Mouse (Mus musculus): ENCODE results near the gene Fgfr2. TPM values are rescaled to one million over a fixed set of nuclear protein-coding genes. Genes with fewer than 3 reads are reported as not detected.

Fgfr2 gene
- total RNA-seq, 4 experiments from 2014 or later, result 1.1 to 1.9 (median 1.4) TPM

- no peak for DNase-seq (ENCODE audit: low spot score)
These were observed 749.4 kb downstream of the Fgfr2 start for GRCm38 (mm10) chr7:132373594-132374378.

DNA sequence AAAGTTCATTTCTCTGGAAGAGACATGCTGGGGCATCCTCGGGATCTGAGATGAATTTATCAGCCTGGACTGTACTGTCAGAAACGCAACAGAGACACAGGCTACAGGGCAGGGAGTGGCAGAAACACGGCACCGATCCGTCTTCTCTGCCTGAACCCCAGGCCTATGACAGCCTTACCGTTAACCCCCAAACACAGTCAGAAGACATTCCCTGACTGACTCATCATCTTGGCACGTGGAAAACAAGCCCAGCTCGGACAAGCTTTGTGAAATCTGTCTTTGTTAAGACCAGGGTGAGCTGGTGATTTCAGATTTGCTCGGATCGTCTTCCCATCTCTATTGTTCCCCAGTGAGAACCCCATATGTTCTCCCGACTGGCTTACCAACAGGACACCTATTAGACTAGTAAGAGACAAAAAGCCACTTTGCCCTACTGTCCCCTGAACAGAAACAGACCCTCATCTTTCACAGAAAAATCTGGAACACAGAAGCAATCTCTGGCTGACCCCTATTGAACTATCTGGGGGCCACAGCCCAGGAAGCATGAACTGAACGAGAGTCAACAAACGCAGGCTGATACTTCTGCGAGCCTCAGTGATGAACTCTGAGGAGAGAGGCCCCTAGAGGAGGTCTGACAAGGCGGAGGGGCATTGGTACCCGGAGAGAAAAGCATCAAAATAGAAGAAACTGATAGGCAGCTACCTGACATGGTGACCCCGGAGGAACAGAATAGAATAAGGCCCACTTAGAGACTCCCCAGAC is 750.2 kb downstream of the Fgfr2 start:
- no peak for DNase-seq (ENCODE audit: low spot score)

GRCm38 (mm10) chr7:132371832-132372231 is 751.3 kb downstream of the Fgfr2 start:
- DNase-seq (ENCODE audit: low spot score), result no peak

DNA sequence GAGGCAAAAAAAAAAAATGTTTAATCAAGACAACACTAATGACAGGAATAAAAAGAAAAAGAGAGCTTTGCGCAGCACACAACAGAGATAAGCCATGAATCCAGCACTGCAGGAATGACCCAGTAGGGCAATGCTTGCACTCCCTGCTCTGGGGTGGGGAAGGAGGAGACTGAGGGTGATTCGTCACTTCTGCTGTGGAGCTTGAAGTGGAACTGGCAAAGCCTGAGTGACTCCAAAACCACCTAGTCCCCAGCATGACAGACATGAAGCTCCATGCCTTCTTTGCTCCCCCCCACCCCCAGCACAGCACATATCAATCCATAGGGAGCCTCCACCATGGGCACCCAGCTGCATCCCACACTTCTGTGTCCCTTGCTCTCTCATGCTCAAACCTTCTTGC is 753.4 kb downstream of the Fgfr2 start:
- DNase-seq (ENCODE audit: low spot score), result no peak

- DNase-seq (ENCODE audit: low spot score), result no peak
These were observed 754.3 kb downstream of the Fgfr2 start for GRCm38 (mm10) chr7:132368859-132369258.

- DNase-seq (ENCODE audit: low spot score), result no peak
These were observed 755.8 kb downstream of the Fgfr2 start for GRCm38 (mm10) chr7:132367344-132367743.

GRCm38 (mm10) chr7:132365703-132366384 is 757.3 kb downstream of the Fgfr2 start:
- DNase-seq (ENCODE audit: low spot score), result no peak

DNA sequence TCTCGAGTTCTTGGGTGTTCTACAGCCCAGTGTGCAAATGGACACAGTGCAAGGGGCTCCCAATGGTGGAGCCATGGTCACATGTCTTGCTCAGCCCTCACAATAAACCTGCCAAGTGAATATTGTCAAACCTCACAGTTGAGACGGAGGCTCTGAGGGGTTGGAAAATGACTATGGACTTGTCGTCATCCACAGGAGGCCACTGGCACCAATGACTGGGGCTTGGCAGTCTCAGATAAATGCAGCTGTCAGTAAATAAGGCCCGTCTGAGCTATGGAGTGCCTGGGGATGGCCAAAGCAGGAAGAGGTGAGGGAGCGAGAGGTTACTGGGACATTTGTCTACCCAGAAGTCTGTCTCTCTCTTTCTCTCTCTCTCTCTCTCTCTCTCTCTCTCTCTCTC is 758.0 kb downstream of the Fgfr2 start:
- DNase-seq (ENCODE audit: low spot score), result no peak

- DNase-seq (ENCODE audit: low spot score), result no peak
These were observed 758.6 kb downstream of the Fgfr2 start for GRCm38 (mm10) chr7:132364506-132364905.

DNA sequence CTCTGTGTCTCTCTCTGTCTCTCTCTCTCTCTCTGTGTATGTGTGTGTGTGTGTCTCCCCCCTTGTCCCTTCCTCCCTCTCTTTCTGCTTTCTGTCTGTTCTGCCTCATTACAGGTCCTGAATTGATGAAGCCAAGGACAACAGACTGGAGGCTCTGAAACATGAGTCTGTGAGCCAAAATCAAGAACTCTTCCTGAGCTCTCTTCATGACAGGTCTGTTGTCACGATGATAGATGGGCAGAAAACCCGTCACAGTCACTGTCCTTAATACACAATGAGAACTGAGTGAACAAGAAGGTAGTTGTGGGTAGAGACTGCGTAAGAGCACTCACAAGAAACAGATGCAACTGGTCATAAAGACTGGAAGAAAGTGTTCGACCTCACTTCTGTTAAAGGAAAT is 762.8 kb downstream of the Fgfr2 start:
- DNase-seq (ENCODE audit: low spot score), result no peak

DNA sequence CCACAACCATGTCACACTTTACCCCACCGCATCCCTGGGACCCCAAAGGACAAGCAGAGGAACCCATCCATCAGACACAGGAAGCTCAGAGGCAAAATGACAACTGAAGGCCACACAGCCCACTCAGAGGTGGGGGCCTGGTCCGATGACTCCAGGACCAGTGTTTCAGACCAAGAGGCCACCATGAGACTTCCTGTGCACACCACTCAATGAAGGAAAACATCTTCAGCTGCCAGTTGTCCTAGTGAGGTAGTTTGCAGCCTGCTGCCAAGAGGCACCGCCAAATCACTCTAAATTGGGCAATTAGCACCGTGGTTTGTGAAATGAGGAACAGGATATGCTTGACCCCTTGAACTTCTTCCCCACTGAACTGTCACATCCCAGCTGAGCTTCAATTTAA is 764.4 kb downstream of the Fgfr2 start:
- peak; percentile 23 for DNase-seq (ENCODE audit: low spot score)

- peak; percentile 17 for DNase-seq (ENCODE audit: low spot score)
These were observed 764.9 kb downstream of the Fgfr2 start for GRCm38 (mm10) chr7:132358250-132358649.

- DNase-seq (ENCODE audit: low spot score), result no peak
These were observed 765.3 kb downstream of the Fgfr2 start for GRCm38 (mm10) chr7:132357841-132358237.

DNA sequence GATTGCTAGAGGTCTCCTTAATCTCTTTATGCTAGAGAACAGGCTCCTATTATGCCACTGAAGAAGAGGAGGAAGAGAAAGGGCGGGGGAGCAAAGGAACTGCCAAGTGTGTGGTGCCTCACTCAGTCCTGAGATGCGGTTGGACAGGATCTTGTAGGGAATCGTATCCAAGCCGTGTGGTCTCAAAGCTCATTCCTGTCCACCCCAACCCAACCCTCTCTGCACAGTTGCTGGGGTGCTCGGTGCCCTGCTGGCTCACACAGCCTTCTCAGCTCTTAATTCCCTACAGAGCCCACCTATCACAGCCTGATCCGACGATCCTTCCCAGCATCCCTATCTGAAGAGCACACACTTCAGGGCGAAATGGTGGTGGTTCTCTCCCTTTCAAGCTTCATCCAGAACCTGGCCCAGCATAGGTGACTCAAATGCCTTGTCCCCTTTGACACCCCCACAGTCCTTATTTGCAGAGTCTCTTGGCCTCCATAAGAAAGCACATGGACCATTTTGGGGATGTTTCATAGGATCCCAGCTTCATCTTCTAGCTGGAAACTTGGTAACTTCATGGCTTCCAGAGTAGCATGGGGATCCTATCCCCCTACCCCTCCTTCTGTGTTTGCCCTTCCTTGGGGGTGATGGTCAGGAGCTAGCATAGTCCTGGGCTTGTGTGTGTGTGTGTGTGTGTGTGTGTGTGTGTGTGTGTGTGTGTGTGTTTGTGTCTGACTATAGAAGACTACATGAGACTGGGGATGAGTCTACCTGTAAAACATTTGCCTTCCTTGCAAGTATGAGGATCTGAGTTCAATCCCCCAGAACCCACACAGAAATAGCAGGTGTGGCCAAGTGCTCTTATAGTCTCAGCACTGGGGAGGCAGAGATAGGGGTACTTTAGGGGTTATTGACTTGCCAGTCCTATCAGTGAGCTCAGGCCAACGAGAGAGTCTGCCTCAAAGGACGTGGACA is 766.0 kb downstream of the Fgfr2 start:
- no peak for DNase-seq (ENCODE audit: low spot score)

GRCm38 (mm10) chr7:132356185-132356584 is 767.0 kb downstream of the Fgfr2 start:
- DNase-seq (ENCODE audit: low spot score), result no peak

DNA sequence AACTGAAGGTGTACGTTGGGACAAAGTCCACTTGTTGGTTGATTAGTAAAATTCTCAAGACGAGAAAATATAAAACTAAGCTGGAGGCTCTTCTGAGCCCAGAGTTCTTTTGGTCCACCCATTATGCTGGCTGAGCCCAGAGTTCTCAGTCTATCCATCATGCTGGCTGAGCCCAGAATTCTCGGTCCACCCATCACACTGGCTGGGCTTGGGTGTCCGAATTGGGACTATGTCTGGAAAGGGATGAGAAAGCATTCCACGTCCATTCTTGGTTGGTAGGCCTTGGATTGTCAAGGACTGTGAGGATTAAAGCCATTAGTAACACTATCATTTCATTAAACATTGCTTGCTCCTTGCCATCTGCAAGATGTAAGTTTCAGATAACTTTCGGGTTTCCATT is 767.4 kb downstream of the Fgfr2 start:
- no peak for DNase-seq (ENCODE audit: low spot score)

DNA sequence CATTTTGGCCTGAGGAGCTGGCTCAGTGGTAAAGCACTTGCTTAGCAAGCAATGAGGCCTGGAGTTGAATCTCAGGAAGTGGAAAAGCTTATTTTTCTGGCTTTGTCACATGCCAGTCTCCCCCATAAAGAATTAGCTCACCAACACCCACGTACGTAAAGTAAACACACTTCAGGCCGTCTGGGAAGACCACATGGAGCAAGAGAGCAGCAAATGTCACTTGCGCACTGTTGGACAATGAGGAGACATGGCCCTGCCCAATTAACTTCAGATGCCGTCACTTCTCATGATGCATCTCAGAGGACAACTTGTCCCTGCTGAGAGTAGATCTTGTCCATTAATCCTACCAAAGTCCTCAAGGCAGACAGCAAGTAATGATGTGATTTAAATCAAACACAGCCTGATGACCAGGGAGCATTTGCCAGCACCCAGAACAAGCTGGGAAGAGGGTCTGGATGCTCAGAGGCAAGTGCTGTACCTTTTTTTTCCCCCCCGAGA is 774.0 kb downstream of the Fgfr2 start:
- DNase-seq (ENCODE audit: low spot score), result no peak

GRCm38 (mm10) chr7:132347273-132348045 is 775.7 kb downstream of the Fgfr2 start:
- DNase-seq (ENCODE audit: low spot score), result peak; percentile 71

DNA sequence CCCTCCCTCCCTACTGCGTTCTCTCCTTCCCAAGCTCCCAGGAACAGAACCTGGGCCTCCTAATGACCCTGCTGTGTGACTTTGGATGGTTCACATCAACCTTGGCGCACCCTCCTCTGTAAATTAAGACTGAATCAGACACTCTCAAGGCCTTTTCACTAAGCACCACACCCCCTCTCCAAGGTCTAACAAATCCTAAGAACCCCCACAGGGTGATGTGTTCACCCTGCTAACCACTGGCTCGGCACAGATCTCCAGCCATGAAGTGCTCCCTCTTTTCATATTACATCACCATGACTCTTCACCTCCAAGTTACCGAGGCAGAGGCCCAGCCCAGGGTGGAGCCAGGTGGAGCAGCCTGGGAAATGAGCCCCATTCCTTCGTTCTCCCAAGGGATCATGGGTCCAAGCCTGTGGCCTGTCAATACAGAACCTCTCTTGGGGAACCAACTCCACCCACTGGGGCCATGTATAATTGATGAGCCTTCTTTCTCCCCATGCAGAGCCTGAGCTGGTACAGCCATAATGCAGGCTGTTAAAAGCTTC is 777.6 kb downstream of the Fgfr2 start:
- no peak for DNase-seq (ENCODE audit: low spot score)

- DNase-seq (ENCODE audit: low spot score), result no peak
These were observed 778.5 kb downstream of the Fgfr2 start for GRCm38 (mm10) chr7:132344606-132345005.
